Mouse (Mus musculus) ES-E14 (cell line): Measurements from ENCODE around the gene Rb1.

Source experiments
- CHD2 ChIP-seq: IDR thresholded peaks from 2 replicates; pipeline ENCODE4 v1.6.1; 2014; ENCODE audit warnings: mild to moderate bottlenecking, low read depth, low read length, inconsistent platforms
- ZNF384 ChIP-seq: IDR thresholded peaks from 2 replicates; pipeline ENCODE4 v1.6.1; 2012; ENCODE audit warnings: low read depth, low read length, inconsistent platforms

DNA sequence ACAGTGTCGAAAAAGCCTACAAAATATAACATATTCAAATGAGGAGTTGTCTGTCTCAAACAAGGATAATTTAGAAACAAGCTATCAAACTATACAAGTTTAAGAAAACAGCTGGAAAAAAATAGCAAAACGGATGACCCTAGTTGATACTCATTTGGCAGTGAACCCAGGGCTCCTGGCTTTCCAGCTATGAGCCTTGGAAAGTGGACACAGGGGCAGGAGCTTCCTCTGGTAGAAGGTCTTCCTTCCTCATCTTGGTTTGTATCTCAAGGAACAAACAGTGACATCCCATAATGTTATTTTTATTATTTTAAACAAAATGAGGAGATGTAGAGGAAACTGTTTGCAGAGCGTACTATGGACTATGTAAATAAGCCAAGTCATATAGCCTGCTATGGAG is 177.5 kb downstream of the Rb1 start:
- TF ChIP-seq ZNF384 (no peak), CHD2 (no peak)
